Mouse (Mus musculus) MEL (cell line): ENCODE measurements around the gene Chkb. TPM values are rescaled to one million over a fixed set of nuclear protein-coding genes. Genes with fewer than 3 reads are reported as not detected.

Experiments used
- DNase-seq: peaks from one replicate; pipeline ENCODE4 v3.0.0; 2011; ENCODE audit warnings: low read depth, low spot score
- H3K27ac ChIP-seq: 2 replicates; pipeline ENCODE4 v1.5.1; 2012; ENCODE audit warnings: low read depth, mild to moderate bottlenecking, control low read depth, low read length, moderate library complexity; ENCODE audit not compliant: control insufficient read depth
- H3K27me3 ChIP-seq, 2 experiments: fragments of 150-350 bp in 1 of 2; sonication (generic) in 1 of 2; 2 replicates each; pipeline ENCODE4 v1.6.1; 2012; ENCODE audit warnings: low read length in 2 of 2, mild to moderate bottlenecking in 2 of 2, improper control_type of control experiment in 1 of 2, moderate library complexity in 1 of 2; ENCODE audit not compliant: insufficient read depth in 2 of 2, control insufficient read depth in 1 of 2
- H3K36me3 ChIP-seq, 2 experiments: 2 replicates each; pipeline ENCODE4 v1.6.1; 2012 to 2014; ENCODE audit warnings: low read length in 2 of 2, improper control_type of control experiment in 1 of 2, inconsistent platforms in 1 of 2, mild to moderate bottlenecking in 1 of 2; ENCODE audit not compliant: insufficient read depth in 2 of 2, control insufficient read depth in 1 of 2
- H3K4me1 ChIP-seq, 2 experiments: fragments of 150-350 bp in 1 of 2; sonication (generic) in 1 of 2; 2 replicates each; pipeline ENCODE4 v1.6.1; 2012; ENCODE audit warnings: low read length in 2 of 2, improper control_type of control experiment in 1 of 2, mild to moderate bottlenecking in 1 of 2; ENCODE audit not compliant: insufficient read depth in 2 of 2, control insufficient read depth in 1 of 2
- H3K4me3 ChIP-seq, 2 experiments: fragments of 150-350 bp in 1 of 2; sonication (generic) in 1 of 2; 2 replicates each; pipeline ENCODE4 v1.5.1; 2012; ENCODE audit warnings: low read depth in 2 of 2, low read length in 2 of 2, mild to moderate bottlenecking in 2 of 2, moderate library complexity in 2 of 2, control low read depth in 1 of 2, improper control_type of control experiment in 1 of 2; ENCODE audit not compliant: control insufficient read depth in 1 of 2, insufficient read depth in 1 of 2
- H3K79me2 ChIP-seq: 2 replicates; pipeline ENCODE4 v1.6.1; 2012; ENCODE audit warnings: mild to moderate bottlenecking, low read length, moderate library complexity; ENCODE audit not compliant: control insufficient read depth, poor library complexity, insufficient read depth
- H3K9ac ChIP-seq: 2 replicates; pipeline ENCODE4 v1.6.1; 2012; ENCODE audit warnings: low read depth, mild to moderate bottlenecking, control low read depth, low read length, moderate library complexity; ENCODE audit not compliant: control insufficient read depth, poor library complexity, severe bottlenecking
- H3K9me3 ChIP-seq: fragments of 150-350 bp; sonication (generic); replicated peaks from 2 replicates; pipeline ENCODE4 v1.6.1; 2012; ENCODE audit warnings: mild to moderate bottlenecking, low read length, improper control_type of control experiment, moderate library complexity; ENCODE audit not compliant: insufficient read depth
- BHLHE40 ChIP-seq: IDR thresholded peaks from 2 replicates; pipeline ENCODE4 v1.6.1; 2012; ENCODE audit warnings: low read depth, mild to moderate bottlenecking, inconsistent platforms, low read length, improper control_type of control experiment, borderline replicate concordance
- CHD2 ChIP-seq: IDR thresholded peaks from 2 replicates; pipeline ENCODE4 v1.6.1; 2011; ENCODE audit warnings: low read length, improper control_type of control experiment
- CTCF ChIP-seq, 3 experiments: IDR thresholded peaks in 2 of 3; conservative IDR thresholded peaks in 1 of 3; 2 replicates each; pipeline ENCODE4 v1.5.1; 2011 to 2012; ENCODE audit warnings: low read length in 3 of 3, low read depth in 2 of 3, mild to moderate bottlenecking in 2 of 3, improper control_type of control experiment in 1 of 3, inconsistent platforms in 1 of 3, mixed read lengths in 1 of 3, moderate library complexity in 1 of 3; ENCODE audit not compliant: control insufficient read depth in 1 of 3, insufficient read depth in 1 of 3, poor library complexity in 1 of 3, severe bottlenecking in 1 of 3
- E2F4 ChIP-seq: IDR thresholded peaks from 2 replicates; pipeline ENCODE4 v1.6.1; 2011; ENCODE audit warnings: low read depth, low read length, improper control_type of control experiment, borderline replicate concordance
- ELF1 ChIP-seq: IDR thresholded peaks from 2 replicates; pipeline ENCODE4 v1.6.1; 2014; ENCODE audit warnings: low read depth, mild to moderate bottlenecking, inconsistent platforms, low read length, improper control_type of control experiment, moderate library complexity
- EP300 ChIP-seq, 2 experiments: IDR thresholded peaks; 2 replicates each; pipeline ENCODE4 v1.6.1; 2011; ENCODE audit warnings: improper control_type of control experiment in 2 of 2, low read length in 2 of 2, low read depth in 1 of 2, mild to moderate bottlenecking in 1 of 2
- ETS1 ChIP-seq: IDR thresholded peaks from 2 replicates; pipeline ENCODE4 v1.6.1; 2012; ENCODE audit warnings: low read depth, mild to moderate bottlenecking, inconsistent platforms, low read length, improper control_type of control experiment, moderate library complexity
- GABPA ChIP-seq: IDR thresholded peaks from 2 replicates; pipeline ENCODE4 v1.6.1; 2012; ENCODE audit warnings: low read depth, mild to moderate bottlenecking, inconsistent platforms, low read length, improper control_type of control experiment, moderate library complexity
- GATA1 ChIP-seq: IDR thresholded peaks from 2 replicates; pipeline ENCODE4 v1.6.1; 2011; ENCODE audit warnings: low read depth, low read length, improper control_type of control experiment
- HCFC1 ChIP-seq: IDR thresholded peaks from 2 replicates; pipeline ENCODE4 v1.6.1; 2012; ENCODE audit warnings: low read depth, mild to moderate bottlenecking, inconsistent platforms, low read length, improper control_type of control experiment, moderate library complexity
- KAT2A ChIP-seq: conservative IDR thresholded peaks from 2 replicates; pipeline ENCODE4 v1.6.1; 2012; ENCODE audit warnings: low read depth, low read length, improper control_type of control experiment, inconsistent platforms
- MAFK ChIP-seq: IDR thresholded peaks from 2 replicates; pipeline ENCODE4 v1.6.1; 2011; ENCODE audit warnings: low read depth, mild to moderate bottlenecking, low read length, improper control_type of control experiment, borderline replicate concordance
- MAX ChIP-seq: IDR thresholded peaks from 2 replicates; pipeline ENCODE4 v1.6.1; 2011; ENCODE audit warnings: low read length, improper control_type of control experiment
- MAZ ChIP-seq: IDR thresholded peaks from 2 replicates; pipeline ENCODE4 v1.6.1; 2012; ENCODE audit warnings: low read depth, mild to moderate bottlenecking, inconsistent platforms, low read length, improper control_type of control experiment
- MEF2A ChIP-seq: IDR thresholded peaks from 2 replicates; pipeline ENCODE4 v1.6.1; 2014; ENCODE audit warnings: low read depth, mild to moderate bottlenecking, inconsistent platforms, low read length, improper control_type of control experiment; ENCODE audit not compliant: poor library complexity, insufficient replicate concordance, severe bottlenecking; ENCODE audit errors: extremely low read depth
- MXI1 ChIP-seq: IDR thresholded peaks from 2 replicates; pipeline ENCODE4 v1.6.1; 2011; ENCODE audit warnings: mild to moderate bottlenecking, low read depth, low read length, improper control_type of control experiment
- MYB ChIP-seq: IDR thresholded peaks from 2 replicates; pipeline ENCODE4 v1.6.1; 2011; ENCODE audit warnings: mild to moderate bottlenecking, low read depth, low read length, improper control_type of control experiment
- NELFE ChIP-seq: IDR thresholded peaks from 2 replicates; pipeline ENCODE4 v1.6.1; 2011; ENCODE audit warnings: low read depth, low read length, improper control_type of control experiment
- NRF1 ChIP-seq: IDR thresholded peaks from 2 replicates; pipeline ENCODE4 v1.6.1; 2014; ENCODE audit warnings: low read depth, mild to moderate bottlenecking, inconsistent platforms, low read length, improper control_type of control experiment, moderate library complexity; ENCODE audit not compliant: poor library complexity, insufficient read depth, severe bottlenecking
- POLR2A ChIP-seq, 2 experiments: IDR thresholded peaks; 2 replicates each; pipeline ENCODE4 v1.6.1; 2011 to 2012; ENCODE audit warnings: low read length in 2 of 2, mild to moderate bottlenecking in 2 of 2, control low read depth in 1 of 2, improper control_type of control experiment in 1 of 2, low read depth in 1 of 2, moderate library complexity in 1 of 2; ENCODE audit not compliant: control insufficient read depth in 1 of 2, insufficient read depth in 1 of 2, poor library complexity in 1 of 2
- POLR2AphosphoS2 ChIP-seq: IDR thresholded peaks from 2 replicates; pipeline ENCODE4 v1.6.1; 2011; ENCODE audit warnings: low read length, improper control_type of control experiment
- POLR2AphosphoS5 ChIP-seq: IDR thresholded peaks from 2 replicates; pipeline ENCODE4 v1.6.1; 2012; ENCODE audit warnings: low read depth, borderline replicate concordance, mild to moderate bottlenecking, inconsistent platforms, low read length, moderate library complexity, mixed read lengths
- RAD21 ChIP-seq: IDR thresholded peaks from 2 replicates; pipeline ENCODE4 v1.6.1; 2011; ENCODE audit warnings: mild to moderate bottlenecking, low read depth, low read length, improper control_type of control experiment
- RCOR1 ChIP-seq: IDR thresholded peaks from 2 replicates; pipeline ENCODE4 v1.6.1; 2012; ENCODE audit warnings: low read depth, mild to moderate bottlenecking, inconsistent platforms, low read length, improper control_type of control experiment
- SIN3A ChIP-seq: IDR thresholded peaks from 2 replicates; pipeline ENCODE4 v1.6.1; 2012; ENCODE audit warnings: low read length, improper control_type of control experiment, inconsistent platforms
- TAL1 ChIP-seq: IDR thresholded peaks from 2 replicates; pipeline ENCODE4 v1.6.1; 2012; ENCODE audit warnings: mild to moderate bottlenecking, inconsistent platforms, low read length, moderate library complexity, mixed read lengths
- TBP ChIP-seq: IDR thresholded peaks from 2 replicates; pipeline ENCODE4 v1.8.0; 2011; ENCODE audit warnings: low read depth, low read length, improper control_type of control experiment
- TCF12 ChIP-seq: IDR thresholded peaks from 2 replicates; pipeline ENCODE4 v1.6.1; 2014; ENCODE audit warnings: low read depth, mild to moderate bottlenecking, inconsistent platforms, low read length, improper control_type of control experiment, moderate library complexity
- UBTF ChIP-seq: IDR thresholded peaks from 2 replicates; pipeline ENCODE4 v1.6.1; 2012; ENCODE audit warnings: low read depth, mild to moderate bottlenecking, inconsistent platforms, low read length, improper control_type of control experiment, moderate library complexity, borderline replicate concordance; ENCODE audit not compliant: insufficient read depth
- USF1 ChIP-seq: IDR thresholded peaks from 2 replicates; pipeline ENCODE4 v1.6.1; 2014; ENCODE audit warnings: low read depth, mild to moderate bottlenecking, inconsistent platforms, low read length, improper control_type of control experiment, moderate library complexity
- USF2 ChIP-seq, 2 experiments: IDR thresholded peaks; 2 replicates each; pipeline ENCODE4 v1.6.1; 2011 to 2012; ENCODE audit warnings: improper control_type of control experiment in 2 of 2, low read length in 2 of 2, borderline replicate concordance in 1 of 2, inconsistent platforms in 1 of 2, low read depth in 1 of 2, mild to moderate bottlenecking in 1 of 2; ENCODE audit not compliant: insufficient read depth in 1 of 2
- ZC3H11A ChIP-seq: IDR thresholded peaks from 2 replicates; pipeline ENCODE4 v1.6.1; 2012; ENCODE audit warnings: low read depth, mild to moderate bottlenecking, inconsistent platforms, low read length, improper control_type of control experiment
- ZKSCAN1 ChIP-seq: IDR thresholded peaks from 2 replicates; pipeline ENCODE4 v1.6.1; 2012; ENCODE audit warnings: low read depth, mild to moderate bottlenecking, inconsistent platforms, low read length, improper control_type of control experiment, moderate library complexity
- ZMIZ1 ChIP-seq: IDR thresholded peaks from 2 replicates; pipeline ENCODE4 v1.6.1; 2012; ENCODE audit warnings: low read depth, mild to moderate bottlenecking, inconsistent platforms, low read length, improper control_type of control experiment, moderate library complexity
- polyA plus RNA-seq, 2 experiments: library from polyadenylated mRNA; stranded (reverse) in 1 of 2; unstranded in 1 of 2; fragments of >175 nt in 1 of 2; fragments of >200 nt in 1 of 2; gene quantifications; 2 replicates each; pipeline versions ENCODE4 v1.2.1 to v1.2.4; 2012; ENCODE audit warnings: low replicate concordance in 2 of 2, low read depth in 1 of 2; ENCODE audit not compliant: insufficient read length in 2 of 2, insufficient read depth in 1 of 2, missing spikeins in 1 of 2
- total RNA-seq: library from RNA; depleted of rRNA; stranded (reverse); fragments of 300-350 nt; gene quantifications from 2 replicates; pipeline ENCODE4 v1.2.3, GENCODE M21; 2012; rRNA removed

Chkb gene
- 19.3 and 19.5 TPM in 2 replicates for total RNA-seq
- polyA plus RNA-seq, result 10 to 100 TPM in 1 of 2 experiments, not detected in 1; 51.3 TPM

GRCm38 (mm10) chr15:89429352-89430221 lies at the start of gene Chkb, which contains the start of the genes C730034F03Rik and Gm44502:
TSS of gene Chkb (minus strand) at chr15:89429908.
TSS of gene C730034F03Rik (plus strand) at chr15:89429589.
TSS of gene Gm44502 (minus strand) at chr15:89429696.
- Histone ChIP-seq H3K4me3 (peak within 1 kb of the TSS; percentile 75 to 84), H3K4me1 (peaks cover 0 to 9% of the 10 kb centered on the region in 2 experiments; a peak in 1 of 4 replicates), H3K9me3 (no peaks in the 10 kb centered on the region), H3K27ac (peak within 1 kb of the TSS; percentile 94), H3K36me3 (peaks cover 0 to 5% of the 10 kb centered on the region in 2 experiments; a peak in 2 of 4 replicates), H3K9ac (peak within 1 kb of the TSS; percentile 88), H3K79me2 (no peaks in the 10 kb centered on the region; the same call in 1 of the 2 replicates), H3K27me3 (no peaks in the 10 kb centered on the region)
- TF ChIP-seq ETS1 (peak; percentile 60; the same call in 1 of the 2 replicates), NRF1 (peak; percentile 38; the same call in 1 of the 2 replicates), ZMIZ1 (peak; percentile 91), USF2 (IDR thresholded peaks at IDR 0.05; ENCODE audit: borderline replicate concordance in 1 of 2, insufficient read depth in 1 of 2, low read depth in 1 of 2, low read length in 2 of 2) (0 out of 4 replicates have a peak, but pooled peaks of 1 of the 2 experiments have one; percentile 27), MAX (peak; percentile 64), BHLHE40 (peak; percentile 83), CTCF (IDR thresholded peaks at IDR 0.05 in 2 of 3, conservative IDR thresholded peaks at IDR 0.05 in 1 of 3; ENCODE audit: control insufficient read depth in 1 of 3, insufficient read depth in 1 of 3, low read depth in 2 of 3, low read length in 3 of 3, poor library complexity in 1 of 3, severe bottlenecking in 1 of 3) (no peak), TAL1 (no peak), SIN3A (peak; percentile 87), KAT2A (peak; percentile 35; the same call in 1 of the 2 replicates), POLR2A (IDR thresholded peaks at IDR 0.05; ENCODE audit: control insufficient read depth in 1 of 2, insufficient read depth in 1 of 2, low read depth in 1 of 2, low read length in 2 of 2, poor library complexity in 1 of 2) (peak; percentile 60 to 79), RAD21 (no peak), ZKSCAN1 (no peak), E2F4 (no peak), POLR2AphosphoS5 (peak; percentile 74; the same call in 1 of the 2 replicates), USF1 (peak; percentile 78), GATA1 (no peak), NELFE (peak; percentile 81), GABPA (no peak), POLR2AphosphoS2 (peak; percentile 73), MXI1 (peak; percentile 69), MYB (no peak; the same call in none of the 2 replicates), RCOR1 (no peak), TBP (peak; percentile 97), MAZ (peak; percentile 45; the same call in 1 of the 2 replicates), MEF2A (no peak), CHD2 (no peak), UBTF (no peak), ZC3H11A (no peak), ELF1 (peak; percentile 91), EP300 (IDR thresholded peaks at IDR 0.05; ENCODE audit: low read depth in 1 of 2, low read length in 2 of 2) (no peak; a peak in 2 of 4 replicates), HCFC1 (peak; percentile 78), MAFK (no peak), TCF12 (peak; percentile 35; the same call in 1 of the 2 replicates)
- DNase-seq, result peak; percentile 95
